Mouse (Mus musculus): ENCODE results near the gene Bank1. TPM values are rescaled to one million over a fixed set of nuclear protein-coding genes. Genes with fewer than 3 reads are reported as not detected.
A peak's percentile ranks its signal among the peaks of the same experiment; 100 is the strongest.
"Not testable (repeated sequence)": the region's sequence is repeated elsewhere in the genome, so short reads cannot be mapped to it uniquely, and the experiment has no call there.

The Bank1 gene
- polyA plus RNA-seq, 1 experiment from 2014 or later = 0.61 TPM

GRCm38 (mm10) chr3:136321936-136322335, 3.9 kb downstream of the Bank1 start:
- H3K36me3 ChIP-seq = no peaks in the 10 kb centered on the region
- no peaks in the 10 kb centered on the region for H3K4me1 ChIP-seq (replicated peaks)
- H3K27ac ChIP-seq = no peak overlapping the region
- H3K27me3 ChIP-seq = peaks cover 12% of the 10 kb centered on the region
- 92% methylated on average over 3 of the region's 3 CpGs for WGBS
- no peak overlapping the region for H3K9ac ChIP-seq
- H3K9me3 ChIP-seq = no peaks in the 10 kb centered on the region
- H3K4me3 ChIP-seq = no peak overlapping the region
- no peak for ATAC-seq (ENCODE audit: low FRiP score)
- H3K4me2 ChIP-seq = no peak overlapping the region

- ATAC-seq (ENCODE audit: low FRiP score) = no peak
- no peak overlapping the region for H3K9ac ChIP-seq
- 75% methylated on average over 1 of the region's 1 CpGs for WGBS
- H3K36me3 ChIP-seq = no peaks in the 10 kb centered on the region
- no peak overlapping the region for H3K27ac ChIP-seq
- H3K4me1 ChIP-seq (replicated peaks) = no peaks in the 10 kb centered on the region; the same call in 1 of the 2 replicates
- no peak overlapping the region for H3K4me3 ChIP-seq
- no peaks in the 10 kb centered on the region for H3K9me3 ChIP-seq
- no peaks in the 10 kb centered on the region for H3K27me3 ChIP-seq
- H3K4me2 ChIP-seq = no peak overlapping the region
These were observed 17.4 kb downstream of the Bank1 start for GRCm38 (mm10) chr3:136308487-136308886.

GRCm38 (mm10) chr3:136306564-136307158, 19.2 kb downstream of the Bank1 start:
- peak overlapping the region; percentile 20; the same call in 1 of the 2 replicates for H3K27ac ChIP-seq
- ATAC-seq (ENCODE audit: low FRiP score) = peak; percentile 71
- no peak overlapping the region for H3K4me3 ChIP-seq
- H3K9me3 ChIP-seq = no peaks in the 10 kb centered on the region
- H3K9ac ChIP-seq = no peak overlapping the region
- no peaks in the 10 kb centered on the region; the same call in 1 of the 2 replicates for H3K4me1 ChIP-seq (replicated peaks)
- 59% methylated on average over 5 of the region's 5 CpGs for WGBS
- H3K36me3 ChIP-seq = no peaks in the 10 kb centered on the region
- H3K27me3 ChIP-seq = no peaks in the 10 kb centered on the region
- no peak overlapping the region for H3K4me2 ChIP-seq

- Histone ChIP-seq H3K4me2 (no peak overlapping the region), H3K27ac (no peak overlapping the region), H3K36me3 (no peaks in the 10 kb centered on the region), H3K4me3 (no peak overlapping the region), H3K9me3 (no peaks in the 10 kb centered on the region), H3K27me3 (no peaks in the 10 kb centered on the region), H3K9ac (no peak overlapping the region), H3K4me1 (replicated peaks) (no peaks in the 10 kb centered on the region; the same call in 1 of the 2 replicates)
- 40% methylated on average over 1 of the region's 1 CpGs for WGBS
- no peak for ATAC-seq (ENCODE audit: low FRiP score)
These were observed 23.3 kb downstream of the Bank1 start for GRCm38 (mm10) chr3:136302541-136302940.

- not testable (repeated sequence) for H3K27ac ChIP-seq; H3K27me3 ChIP-seq; H3K36me3 ChIP-seq; H3K4me3 ChIP-seq; ATAC-seq (ENCODE audit: low FRiP score); H3K4me1 ChIP-seq (replicated peaks); H3K4me2 ChIP-seq; H3K9me3 ChIP-seq; H3K9ac ChIP-seq
- 91% methylated on average over 2 of the region's 2 CpGs for WGBS
These were observed 25.1 kb downstream of the Bank1 start for GRCm38 (mm10) chr3:136300810-136301209.

GRCm38 (mm10) chr3:136297355-136297754, 28.5 kb downstream of the Bank1 start:
- H3K4me2 ChIP-seq = no peak overlapping the region
- H3K4me3 ChIP-seq = no peak overlapping the region
- 87% methylated on average over 2 of the region's 2 CpGs for WGBS
- ATAC-seq (ENCODE audit: low FRiP score) = no peak
- H3K4me1 ChIP-seq (replicated peaks) = no peaks in the 10 kb centered on the region
- H3K27ac ChIP-seq = no peak overlapping the region
- H3K36me3 ChIP-seq = no peaks in the 10 kb centered on the region
- H3K9me3 ChIP-seq = no peaks in the 10 kb centered on the region
- H3K27me3 ChIP-seq = no peaks in the 10 kb centered on the region
- no peak overlapping the region for H3K9ac ChIP-seq

- Histone ChIP-seq H3K4me2 (no peak overlapping the region), H3K27me3 (no peaks in the 10 kb centered on the region), H3K9ac (no peak overlapping the region), H3K27ac (no peak overlapping the region), H3K4me1 (replicated peaks) (no peaks in the 10 kb centered on the region), H3K36me3 (no peaks in the 10 kb centered on the region), H3K4me3 (no peak overlapping the region), H3K9me3 (no peaks in the 10 kb centered on the region)
- 87% methylated on average over 2 of the region's 2 CpGs for WGBS
- no peak for ATAC-seq (ENCODE audit: low FRiP score)
These were observed 30.6 kb downstream of the Bank1 start for GRCm38 (mm10) chr3:136295250-136295649.

GRCm38 (mm10) chr3:136287883-136288282, 38.0 kb downstream of the Bank1 start:
- no peak overlapping the region for H3K4me2 ChIP-seq
- no peaks in the 10 kb centered on the region for H3K9me3 ChIP-seq
- no peak overlapping the region for H3K9ac ChIP-seq
- no peak for ATAC-seq (ENCODE audit: low FRiP score)
- no peak overlapping the region for H3K4me3 ChIP-seq
- H3K4me1 ChIP-seq (replicated peaks) = no peaks in the 10 kb centered on the region
- no peaks in the 10 kb centered on the region for H3K36me3 ChIP-seq
- no peaks in the 10 kb centered on the region for H3K27me3 ChIP-seq
- WGBS = 82% methylated on average over 2 of the region's 2 CpGs
- no peak overlapping the region for H3K27ac ChIP-seq

- Histone ChIP-seq H3K4me2 (no peak overlapping the region), H3K36me3 (no peaks in the 10 kb centered on the region), H3K4me3 (no peak overlapping the region), H3K27me3 (no peaks in the 10 kb centered on the region), H3K9me3 (no peaks in the 10 kb centered on the region), H3K4me1 (replicated peaks) (no peaks in the 10 kb centered on the region), H3K9ac (no peak overlapping the region), H3K27ac (no peak overlapping the region)
- no peak for ATAC-seq (ENCODE audit: low FRiP score)
- 86% methylated on average over 8 of the region's 8 CpGs for whole genome bisulfite sequencing
These were observed 60.8 kb downstream of the Bank1 start for GRCm38 (mm10) chr3:136264969-136265595.

- no peaks in the 10 kb centered on the region for H3K27me3 ChIP-seq
- H3K9ac ChIP-seq = no peak overlapping the region
- H3K27ac ChIP-seq = no peak overlapping the region
- no peak overlapping the region for H3K4me2 ChIP-seq
- H3K9me3 ChIP-seq = no peaks in the 10 kb centered on the region
- no peak overlapping the region for H3K4me3 ChIP-seq
- no peaks in the 10 kb centered on the region for H3K36me3 ChIP-seq
- no peak for ATAC-seq (ENCODE audit: low FRiP score)
- 94% methylated on average over 3 of the region's 3 CpGs for WGBS
- no peaks in the 10 kb centered on the region for H3K4me1 ChIP-seq (replicated peaks)
These were observed 68.1 kb downstream of the Bank1 start for GRCm38 (mm10) chr3:136257761-136258160.

GRCm38 (mm10) chr3:136254713-136255112, 71.2 kb downstream of the Bank1 start:
- H3K4me1 ChIP-seq (replicated peaks) = no peaks in the 10 kb centered on the region
- H3K27me3 ChIP-seq = no peaks in the 10 kb centered on the region
- WGBS = 76% methylated on average over 2 of the region's 2 CpGs
- no peak overlapping the region for H3K4me2 ChIP-seq
- no peaks in the 10 kb centered on the region for H3K9me3 ChIP-seq
- no peaks in the 10 kb centered on the region for H3K36me3 ChIP-seq
- H3K4me3 ChIP-seq = no peak overlapping the region
- H3K27ac ChIP-seq = no peak overlapping the region
- no peak overlapping the region for H3K9ac ChIP-seq
- ATAC-seq (ENCODE audit: low FRiP score) = no peak

GRCm38 (mm10) chr3:136252820-136253219, 73.0 kb downstream of the Bank1 start:
- Histone ChIP-seq H3K4me3 (no peak overlapping the region), H3K27ac (no peak overlapping the region), H3K9ac (no peak overlapping the region), H3K27me3 (no peaks in the 10 kb centered on the region), H3K4me2 (no peak overlapping the region), H3K36me3 (no peaks in the 10 kb centered on the region), H3K4me1 (replicated peaks) (no peaks in the 10 kb centered on the region), H3K9me3 (no peaks in the 10 kb centered on the region)
- no peak for ATAC-seq (ENCODE audit: low FRiP score)
- 80% methylated on average over 4 of the region's 4 CpGs for WGBS

GRCm38 (mm10) chr3:136251578-136251977, 74.3 kb downstream of the Bank1 start:
- Histone ChIP-seq H3K9me3 (no peaks in the 10 kb centered on the region), H3K36me3 (no peaks in the 10 kb centered on the region), H3K27me3 (no peaks in the 10 kb centered on the region), H3K4me1 (replicated peaks) (no peaks in the 10 kb centered on the region), H3K4me3 (no peak overlapping the region), H3K4me2 (no peak overlapping the region), H3K9ac (no peak overlapping the region), H3K27ac (no peak overlapping the region)
- 94% methylated on average over 4 of the region's 4 CpGs for WGBS
- ATAC-seq (ENCODE audit: low FRiP score) = no peak
